Mouse (Mus musculus) testis, adult 2 months (tissue): ENCODE results near the gene Gm29776.

Experiments used
- CTCF ChIP-seq: fragments of 200-500 bp; IDR thresholded peaks from 2 replicates; pipeline ENCODE4 v1.5.1; 2012; ENCODE audit warnings: low read depth, mild to moderate bottlenecking, inconsistent platforms, low read length, moderate library complexity; ENCODE audit not compliant: control insufficient read depth, insufficient read depth, insufficient replicate concordance
- POLR2A ChIP-seq: fragments of 200-500 bp; IDR thresholded peaks from 2 replicates; pipeline ENCODE4 v1.6.1; 2012; ENCODE audit warnings: low read depth, mild to moderate bottlenecking, inconsistent platforms, low read length, moderate library complexity; ENCODE audit not compliant: control insufficient read depth

GRCm38 (mm10) chr14:54651556-54651955 is 47.1 kb downstream of the Gm29776 start:
- TF ChIP-seq CTCF (no peak), POLR2A (no peak)
